Mouse (Mus musculus) adrenal gland, adult (tissue): ENCODE measurements at regions not wholly inside any gene's neighbourhood (a gene's known extent, or its start where the extent isn't known, plus 50 kb on each side); places are given as distances from the start of the nearest gene placed in this dataset.

ENCODE experiments used
- DNase-seq, 2 experiments: peaks; one replicate each; pipeline ENCODE4 v3.0.0; 2022 to 2023; ENCODE audit warnings: low spot score in 1 of 2; ENCODE audit not compliant: inconsistent age in 2 of 2

DNA sequence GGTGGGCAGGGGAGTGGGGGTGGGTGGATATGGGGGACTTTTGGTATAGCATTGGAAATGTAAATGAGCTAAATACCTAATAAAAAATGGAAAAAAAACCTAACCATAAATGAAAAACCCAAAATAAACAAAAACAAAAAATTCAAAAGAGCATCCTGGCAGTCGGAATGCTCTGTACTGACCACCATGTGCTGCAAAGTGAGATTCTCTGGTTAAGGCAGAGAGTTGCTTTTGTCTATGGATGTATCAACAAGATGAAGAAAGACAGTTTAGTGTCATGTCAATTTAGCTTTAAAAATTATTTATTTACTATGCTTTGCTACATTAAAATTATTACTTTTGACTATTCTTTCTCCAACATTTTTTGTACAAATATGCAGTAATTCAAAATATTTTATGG is 88.5 kb downstream of the E330014E10Rik start:
- DNase-seq, result no peak

DNA sequence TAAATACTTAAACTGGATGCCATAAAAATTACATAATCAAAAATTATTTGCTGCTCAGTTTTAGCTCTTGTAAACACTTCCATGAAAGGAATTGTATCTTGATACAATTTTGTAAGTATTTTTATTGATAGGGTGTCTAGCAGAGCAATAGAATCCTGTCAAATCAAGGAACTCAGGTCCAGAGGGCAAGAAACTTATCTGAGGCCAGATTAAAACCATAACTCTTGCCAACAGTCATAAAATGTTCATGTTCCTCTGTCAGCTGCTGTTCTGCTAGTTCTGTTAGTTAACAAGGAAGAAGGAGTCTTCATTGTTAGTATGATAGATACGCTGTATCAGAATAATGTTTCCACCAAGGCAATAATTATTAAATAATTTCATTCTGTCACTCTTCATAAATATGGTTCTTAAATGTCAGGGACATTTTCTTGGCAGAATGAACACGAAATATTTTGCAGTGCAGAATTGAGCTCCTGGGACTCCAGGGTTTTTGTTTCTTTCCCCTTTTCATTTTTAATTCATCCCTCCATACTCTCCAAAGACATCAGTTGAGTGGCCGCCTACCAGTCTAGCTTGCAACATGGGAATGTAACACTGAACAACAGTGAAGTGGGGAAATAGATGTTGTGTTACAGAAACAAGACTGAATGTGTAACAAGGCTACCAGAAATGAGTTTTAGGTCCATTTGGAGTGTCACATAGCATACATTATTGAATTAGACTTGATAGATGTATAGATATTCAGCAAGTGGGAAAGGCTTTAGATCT is 89.1 kb downstream of the E330014E10Rik start:
- DNase-seq, result peak in 1 of 2 experiments; percentile 63

DNA sequence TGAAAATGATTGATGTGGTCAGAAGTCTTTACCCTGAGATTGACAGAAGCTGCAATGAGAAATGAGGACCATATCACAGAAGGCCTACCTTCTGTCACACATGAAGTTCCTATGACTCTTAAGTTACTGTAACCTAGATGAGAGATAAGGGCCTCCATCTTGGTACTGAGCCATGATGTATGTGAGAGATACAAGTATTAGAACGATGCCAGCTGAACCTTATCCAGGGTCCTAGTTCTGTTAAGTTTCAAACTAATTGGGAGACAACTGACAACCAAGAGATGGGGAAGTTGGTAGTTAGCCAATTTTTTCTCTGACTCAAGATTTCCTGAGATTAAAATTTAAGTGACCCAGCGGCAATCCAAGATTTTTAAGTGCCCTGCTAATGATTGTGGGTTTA is 89.7 kb downstream of the E330014E10Rik start:
- peak in 1 of 2 experiments; percentile 30 for DNase-seq

DNA sequence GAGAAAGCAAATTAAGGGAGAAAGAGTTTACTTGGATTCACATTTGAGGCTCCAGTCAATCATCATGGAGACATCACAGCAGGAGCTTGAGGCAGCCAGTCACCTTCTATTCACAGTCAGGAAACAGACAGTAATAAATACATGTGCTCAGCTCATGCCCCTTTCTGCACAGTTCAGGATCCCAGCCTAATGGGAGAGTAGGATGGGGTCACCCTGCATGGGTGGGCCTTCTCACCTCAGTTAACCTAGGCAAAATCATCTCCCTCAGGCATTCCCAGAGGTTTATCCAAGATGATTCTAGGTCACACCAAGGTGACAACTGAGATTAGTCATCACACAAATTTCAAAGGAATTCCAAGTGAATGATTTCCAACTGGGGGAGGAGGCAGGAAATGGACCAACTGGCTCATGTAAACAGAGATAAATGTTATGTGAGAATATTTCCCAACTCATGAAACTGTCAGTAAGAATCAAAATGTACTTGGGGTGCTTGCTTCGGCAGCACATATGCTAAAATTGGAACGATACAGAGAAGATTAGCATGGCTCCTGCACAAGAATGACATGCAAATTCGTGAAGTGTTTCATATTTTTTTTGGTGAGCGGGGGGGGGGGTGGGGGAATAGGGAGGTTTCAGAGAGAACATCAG is 89.8 kb upstream of the Cxcl13 start:
- DNase-seq, result peak in 1 of 2 experiments; percentile 65

DNA sequence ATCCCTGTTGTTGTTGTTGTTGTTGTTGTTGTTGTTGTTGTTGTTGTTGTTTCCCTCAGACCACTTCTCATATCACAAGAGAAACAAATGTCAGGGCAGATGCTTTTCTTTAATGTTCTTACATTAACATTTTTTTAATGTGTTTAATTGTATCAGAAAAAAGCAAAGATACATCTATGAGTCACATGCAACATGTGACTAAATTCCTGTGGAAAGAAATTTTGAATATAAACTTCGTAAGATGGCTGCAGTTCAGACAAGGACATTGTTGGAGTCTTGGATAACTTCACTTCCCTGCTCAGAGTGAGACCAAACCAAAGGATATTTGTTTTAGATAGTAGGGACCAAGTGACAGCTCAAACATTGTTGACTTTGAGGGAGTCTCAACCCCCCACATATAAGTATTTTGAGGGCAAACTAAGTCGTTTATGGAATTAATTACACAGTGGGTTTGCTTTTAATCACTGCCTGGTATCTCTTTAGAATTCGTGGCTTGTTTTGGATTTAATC is 86.4 kb upstream of the Cxcl13 start:
- no peak for DNase-seq

DNA sequence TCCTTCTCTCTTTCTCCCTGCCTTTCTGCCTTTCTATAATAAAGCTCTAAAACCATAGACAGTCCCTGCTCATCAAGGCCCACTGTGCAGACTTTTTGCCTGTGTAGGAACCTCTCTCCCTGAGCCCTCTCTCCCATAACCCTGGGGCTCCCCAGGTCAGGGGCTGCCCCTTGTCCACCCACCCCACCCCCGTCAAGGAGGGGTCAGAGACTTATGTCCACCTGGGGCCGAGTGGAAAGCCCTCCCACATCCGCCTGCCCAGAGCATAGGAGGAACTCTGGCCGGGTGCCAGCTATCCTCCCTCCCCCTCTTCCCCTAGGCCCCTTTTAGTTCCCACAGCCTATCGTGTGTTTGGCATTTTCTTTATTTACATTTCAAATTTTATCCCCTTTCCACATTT is 81.8 kb upstream of the Cxcl13 start:
- DNase-seq, result no peak

DNA sequence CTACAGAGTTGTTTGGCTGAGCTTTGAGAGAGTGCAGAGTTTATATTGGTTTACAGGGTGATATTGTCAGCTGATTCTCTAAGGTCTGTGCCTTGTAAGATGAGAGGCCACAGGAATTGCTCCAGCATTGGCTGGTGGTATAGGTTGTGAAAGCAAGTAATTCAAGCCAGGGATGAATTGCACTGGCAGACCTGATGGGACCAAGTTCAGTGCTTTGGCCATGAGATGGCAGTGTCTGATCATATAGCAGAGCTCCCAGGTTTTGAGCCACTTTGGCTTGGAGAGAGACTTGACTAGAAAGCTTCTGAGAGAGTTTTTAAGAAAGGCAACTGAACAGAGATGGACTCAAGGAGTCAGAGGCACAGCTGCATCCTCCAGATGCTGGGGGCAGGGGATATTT is 75.8 kb upstream of the Cxcl13 start:
- peak; percentile 23 to 84 for DNase-seq
